Mouse (Mus musculus): ENCODE measurements around the gene Hoxa3.

Gene Hoxa3

DNA sequence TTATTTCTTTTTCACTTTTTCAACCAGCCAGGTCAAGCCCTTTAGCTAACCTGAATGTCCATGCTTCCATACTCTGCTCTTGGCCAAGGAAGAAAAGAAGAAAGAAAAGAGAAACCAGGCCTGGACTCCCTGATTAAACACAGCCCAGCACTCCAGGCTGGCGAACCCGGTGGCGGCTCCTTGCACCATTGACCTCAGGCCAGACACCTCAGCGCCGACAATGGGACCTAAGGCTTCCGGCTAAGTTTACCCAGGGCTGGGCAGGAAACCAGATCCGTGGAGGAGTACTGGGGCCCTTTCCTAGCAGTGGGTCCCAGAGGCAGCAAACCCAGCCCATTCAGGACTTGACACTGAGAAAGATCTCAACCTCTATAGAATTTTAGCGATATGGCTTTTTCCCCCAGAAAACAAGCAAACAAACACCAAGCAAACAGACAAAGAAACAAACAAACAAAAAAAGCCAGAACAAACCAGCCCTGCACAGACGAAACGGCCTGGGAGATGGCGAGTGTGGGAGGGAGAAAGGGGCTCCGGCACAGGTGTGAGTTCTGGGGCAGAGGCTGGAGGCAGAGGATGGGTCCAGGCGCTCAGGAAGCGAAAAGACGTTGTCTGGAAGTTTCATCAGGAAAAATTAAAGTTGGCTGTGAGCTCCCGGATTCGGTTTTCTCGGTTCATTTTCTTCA is 18.9 kb upstream of the Hoxa3 start:
- DNase-seq, result no peak

GRCm38 (mm10) chr6:52230516-52231165 is 17.5 kb upstream of the Hoxa3 start, which contains the start of gene Hoxa9:
Gene Hoxa9 (minus strand): TSS chr6:52231089.
- DNase-seq, result no peak

DNA sequence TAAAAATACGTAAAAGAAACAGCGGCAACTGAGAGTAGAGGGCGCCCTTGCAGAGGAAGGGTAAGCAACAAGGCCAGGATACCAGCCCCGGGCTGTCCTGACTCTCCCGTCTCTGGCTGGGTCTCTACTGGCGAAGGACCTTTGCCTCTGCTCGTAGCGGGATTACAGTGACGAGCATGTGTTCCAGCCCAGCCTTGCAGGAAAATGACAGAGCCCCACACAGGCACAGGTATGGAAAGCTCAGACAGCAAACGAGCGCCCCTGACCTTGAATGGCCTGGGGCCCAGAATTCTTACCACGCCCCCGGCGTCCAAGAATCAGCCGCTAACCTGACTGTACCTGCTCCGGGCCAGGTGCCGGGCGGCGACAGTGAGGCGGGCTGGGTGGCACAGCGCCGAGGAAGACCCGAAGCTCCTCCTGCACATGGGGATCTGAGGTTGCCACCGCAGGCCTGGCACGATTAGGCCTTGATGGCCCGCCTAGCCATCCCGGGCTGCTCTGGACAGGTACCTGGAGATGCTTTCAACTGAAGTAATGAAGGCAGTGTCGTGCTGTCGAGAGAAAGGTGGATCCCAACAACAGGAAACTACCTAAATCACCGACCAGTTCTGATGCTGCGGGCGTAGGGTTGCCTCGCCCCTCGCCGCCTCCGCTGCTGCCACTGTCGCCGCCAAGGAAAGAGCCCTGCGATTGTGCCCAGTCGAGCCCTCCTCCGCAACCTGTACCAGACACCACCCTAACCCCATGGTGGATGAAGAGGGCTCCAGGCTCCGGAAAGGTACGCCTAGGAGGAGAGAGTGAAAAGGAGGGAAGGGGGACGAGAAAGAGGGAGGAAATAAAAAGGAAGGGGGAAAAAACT is 16.7 kb upstream of the Hoxa3 start:
- no peak for DNase-seq

DNA sequence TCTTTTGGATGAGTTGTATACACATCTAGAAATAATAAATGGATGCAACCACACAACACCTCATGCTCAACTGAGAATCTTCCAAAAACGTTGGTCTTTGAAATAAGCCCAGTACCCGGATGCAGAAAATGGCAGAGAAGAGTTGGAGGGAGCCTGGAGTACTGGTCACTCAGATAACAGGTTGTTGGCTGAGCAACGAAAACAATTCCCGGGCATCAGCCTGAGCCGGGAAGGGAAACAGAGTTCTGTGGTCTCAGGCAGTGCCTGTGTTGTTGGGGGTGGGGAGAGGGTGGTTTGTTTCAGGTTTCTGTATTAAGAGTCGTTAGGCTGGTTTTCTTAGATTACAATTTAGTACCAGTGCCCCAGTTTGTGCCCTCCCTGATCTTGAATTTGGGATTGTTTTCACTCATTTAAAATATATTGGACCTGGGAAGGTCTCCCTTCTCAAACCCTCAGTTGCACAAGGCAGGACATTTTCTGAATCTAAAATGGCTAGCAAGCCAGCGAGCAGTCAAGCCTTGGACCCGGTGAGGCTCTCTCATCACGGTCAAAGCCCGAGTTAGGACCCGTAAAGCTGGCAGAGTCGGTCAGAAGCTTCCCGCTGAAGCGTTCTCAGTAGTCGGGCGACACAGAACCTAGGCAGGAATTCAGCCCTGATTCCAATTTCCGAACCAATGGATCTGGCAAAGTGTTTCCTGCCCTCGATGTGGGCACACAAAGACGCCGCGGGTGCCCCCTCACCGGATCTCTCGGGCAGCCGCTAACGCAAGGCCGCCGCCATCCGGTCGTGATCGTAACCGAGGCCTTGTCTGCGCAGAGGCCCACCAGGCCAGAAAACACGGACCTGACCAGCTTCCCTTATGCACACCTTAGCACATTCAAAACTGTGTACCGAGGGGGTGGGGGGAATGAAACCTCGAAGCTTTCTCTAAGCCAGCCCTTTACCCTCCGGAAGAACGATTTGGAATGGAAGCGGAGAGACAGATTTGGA is 15.6 kb upstream of the Hoxa3 start:
- no peak for DNase-seq

DNA sequence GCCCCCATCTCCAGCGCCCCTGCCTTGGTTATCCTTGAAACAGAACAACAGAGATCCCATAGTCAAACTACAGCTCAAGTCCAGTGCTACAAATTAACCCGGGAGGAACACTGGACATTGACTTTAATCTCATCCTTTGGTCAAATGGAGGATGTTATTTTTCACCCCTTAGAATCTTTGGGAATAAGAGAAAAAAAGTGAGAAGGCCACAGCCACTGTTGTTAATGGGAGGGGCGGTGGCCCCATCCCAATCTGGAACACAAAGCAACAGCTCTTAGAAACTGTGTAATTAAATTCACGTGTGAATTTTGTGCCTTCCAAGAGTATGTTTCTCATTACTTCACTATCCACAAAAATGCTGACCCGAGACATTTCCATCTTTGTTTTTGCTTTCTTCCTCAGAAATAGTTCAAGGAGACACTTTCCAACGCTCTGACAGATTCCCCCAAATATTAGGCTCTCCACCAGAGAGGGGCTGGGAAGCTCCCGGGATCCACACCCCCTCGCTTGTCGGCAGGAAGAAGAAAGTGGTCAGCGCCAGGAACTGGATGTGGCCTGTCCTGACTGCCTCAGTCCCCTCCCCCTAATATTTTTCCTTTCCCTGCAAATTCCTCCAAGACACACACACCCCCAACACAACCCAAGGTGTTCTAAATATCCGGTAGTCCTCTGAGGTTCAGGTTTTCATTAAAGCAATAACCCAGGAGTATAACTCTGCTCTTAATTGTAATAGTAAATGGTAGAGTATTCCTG is 14.5 kb upstream of the Hoxa3 start:
- no peak for DNase-seq

DNA sequence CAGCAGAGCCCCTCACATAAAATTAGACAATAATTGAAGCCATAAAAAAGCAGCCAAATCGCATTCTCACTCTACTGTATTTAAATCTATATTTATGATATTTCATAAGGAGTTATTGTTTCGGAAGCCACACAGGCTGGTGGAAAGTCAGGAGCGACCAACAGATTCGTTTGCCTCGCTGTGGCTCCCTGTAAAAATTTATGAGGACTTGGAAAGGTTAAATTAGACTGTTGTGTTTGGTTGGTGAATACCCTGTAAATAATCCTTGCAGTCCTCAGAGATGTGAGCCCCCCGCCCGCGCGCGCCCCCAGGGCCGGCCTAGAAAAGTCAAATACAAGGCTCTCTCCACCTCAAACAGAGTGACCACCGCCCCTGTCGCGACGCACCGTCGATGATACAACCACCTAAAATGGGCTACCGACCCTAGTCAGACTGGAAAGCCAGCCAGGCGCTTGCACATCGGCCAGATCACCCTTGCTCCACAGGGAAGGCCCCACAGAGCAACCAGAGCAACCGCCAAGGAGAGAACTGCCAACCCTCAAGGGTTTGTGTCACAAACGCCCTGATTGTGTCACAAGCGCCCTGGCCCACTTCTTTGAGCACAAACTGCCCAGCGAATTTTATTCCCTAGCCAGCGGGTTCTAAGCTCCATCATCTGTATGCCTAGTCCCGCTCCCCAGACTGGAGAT is 13.6 kb upstream of the Hoxa3 start:
- no peak for DNase-seq

- no peak for DNase-seq
Observed at GRCm38 (mm10) chr6:52225612-52226568, 12.8 kb upstream of the Hoxa3 start.

DNA sequence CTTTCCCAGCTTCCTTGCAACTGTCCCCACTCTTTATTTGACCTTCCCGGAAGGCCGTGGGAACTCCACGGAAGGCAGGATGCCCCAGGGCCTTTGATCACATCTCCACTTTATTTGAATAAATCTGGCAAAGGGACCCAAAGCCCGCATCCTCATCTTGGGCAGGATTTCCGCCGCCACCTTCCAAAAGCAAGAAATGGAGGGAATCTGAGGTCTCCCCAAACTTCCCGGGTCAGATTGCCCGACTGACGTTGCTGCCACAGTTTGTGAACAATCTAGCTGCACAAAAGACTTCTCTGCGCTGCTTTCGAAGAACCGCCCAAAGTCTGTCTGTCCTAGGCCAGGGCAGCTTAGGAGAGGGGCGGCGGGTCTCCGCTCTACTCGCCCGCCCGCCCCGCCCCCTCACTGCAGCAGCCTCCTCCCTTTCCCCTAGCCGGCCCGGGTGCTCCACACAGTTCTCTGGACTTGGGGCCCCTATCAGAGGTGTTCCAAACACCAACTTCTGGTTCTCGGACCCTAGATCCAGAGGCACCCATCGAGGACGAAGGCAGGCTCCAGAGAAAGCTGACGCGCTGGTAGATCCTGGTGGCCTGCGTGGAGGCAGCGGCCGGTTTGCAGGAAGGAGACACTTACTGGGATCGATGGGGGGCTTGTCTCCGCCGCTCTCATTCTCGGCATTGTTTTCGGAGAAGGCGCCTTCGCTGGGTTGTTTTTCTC is 11.9 kb upstream of the Hoxa3 start:
- no peak for DNase-seq

GRCm38 (mm10) chr6:52223939-52224760 is 11.0 kb upstream of the Hoxa3 start:
- DNase-seq, result no peak

GRCm38 (mm10) chr6:52222729-52223128 is 9.6 kb upstream of the Hoxa3 start:
- DNase-seq, result no peak

DNA sequence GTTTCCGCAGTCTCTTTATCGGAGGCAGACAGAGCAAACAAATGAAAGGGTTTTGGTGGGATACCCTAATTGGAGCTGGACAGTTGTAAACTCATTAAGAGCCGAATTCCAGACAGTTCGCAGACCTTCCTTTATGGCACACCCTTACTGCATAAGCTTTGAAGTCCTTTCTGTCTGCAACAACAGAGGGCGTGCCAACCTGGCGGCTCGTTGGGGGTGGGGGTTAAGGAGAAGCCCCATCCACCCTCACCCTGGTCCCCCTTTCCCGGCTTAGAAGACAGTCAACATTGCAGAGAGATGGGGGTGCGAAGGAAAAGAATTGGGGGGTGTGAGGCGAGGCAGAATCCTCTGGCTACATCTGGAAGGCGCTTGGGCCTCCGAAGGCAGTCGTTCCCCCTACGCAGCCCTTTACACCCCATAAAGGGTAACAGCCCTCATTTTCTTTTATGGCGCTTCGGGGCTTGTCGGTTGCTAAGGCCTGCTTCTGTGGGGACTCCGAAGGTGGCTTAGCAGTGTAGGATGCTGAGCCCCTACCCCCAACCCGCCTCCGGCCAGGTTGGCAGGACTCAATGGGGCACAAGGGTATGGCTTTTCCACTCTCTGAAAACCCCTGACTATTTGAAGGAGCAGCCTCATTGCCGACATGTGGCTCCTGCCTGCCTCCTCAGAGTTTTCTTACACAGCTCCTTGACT is 9.0 kb upstream of the Hoxa3 start:
- DNase-seq, result no peak

GRCm38 (mm10) chr6:52221337-52221992 is 8.3 kb upstream of the Hoxa3 start, which contains the start of gene Hoxa7:
Gene Hoxa7 (minus strand): TSS chr6:52221854.
- DNase-seq, result peak; percentile 80

DNA sequence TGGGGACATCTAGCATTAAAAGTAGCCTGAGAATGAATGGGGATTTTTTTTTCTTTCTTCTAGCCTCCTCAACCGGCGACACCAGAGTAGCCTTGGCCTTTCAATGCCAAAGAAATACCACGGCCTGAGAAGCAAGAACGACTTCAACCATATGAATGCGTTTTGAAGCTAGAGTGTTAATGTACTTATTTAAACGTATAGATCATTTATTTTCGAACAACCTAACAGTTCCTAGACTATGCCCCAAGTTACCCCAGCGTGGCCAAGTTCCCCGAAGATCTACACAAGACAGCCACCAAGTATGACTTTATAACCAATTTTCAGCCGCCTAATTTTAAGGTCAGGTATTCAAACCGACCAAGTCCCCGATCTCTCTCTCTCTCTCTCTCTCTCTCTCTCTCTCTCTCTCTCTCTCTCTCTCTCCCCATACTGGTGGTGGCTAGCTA is 7.8 kb upstream of the Hoxa3 start:
- DNase-seq, result no peak

GRCm38 (mm10) chr6:52220003-52220864 is 7.1 kb upstream of the Hoxa3 start:
- DNase-seq, result no peak

DNA sequence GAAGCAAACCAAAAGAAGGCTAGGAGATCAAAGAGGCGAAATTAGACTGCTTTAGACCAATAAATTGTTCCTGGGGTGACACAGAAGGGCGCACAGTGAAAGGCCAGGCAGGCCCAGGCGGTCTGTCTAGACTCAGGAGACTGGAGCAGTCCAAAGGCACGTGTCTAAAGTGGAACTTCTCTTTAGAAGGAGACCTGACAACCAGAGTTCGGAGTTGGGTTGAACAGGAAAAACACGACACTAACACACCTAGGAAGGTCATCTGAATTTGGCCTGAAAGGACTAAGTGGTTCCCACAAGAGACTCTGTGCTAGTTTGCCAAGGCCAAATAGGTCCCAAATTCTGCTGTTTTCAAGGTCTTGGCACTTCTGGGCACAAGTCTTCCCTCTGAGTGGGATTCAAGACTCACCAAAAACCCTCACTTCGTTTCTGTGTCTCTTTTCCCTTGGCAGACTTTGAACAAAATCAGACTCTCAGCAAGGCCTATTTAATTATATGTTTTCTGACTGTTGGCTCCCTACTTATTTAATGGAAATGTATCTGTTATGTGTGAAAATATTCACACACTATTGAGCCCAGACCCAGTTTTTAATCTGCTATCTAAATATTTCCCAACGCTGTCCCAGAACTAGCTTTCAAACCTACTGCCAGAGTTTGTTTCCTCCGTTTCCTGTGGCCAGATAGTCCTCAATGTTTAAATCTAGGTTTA is 6.3 kb upstream of the Hoxa3 start:
- DNase-seq, result no peak
